Mouse (Mus musculus): ENCODE measurements at regions not wholly inside any gene's neighbourhood (a gene's known extent, or its start where the extent isn't known, plus 50 kb on each side); places are given as distances from the start of the nearest gene placed in this dataset.

GRCm38 (mm10) chr11:31282136-31282535 lies 87.7 kb downstream of the Stc2 start:
- ATAC-seq (replicated peaks; ENCODE audit: low FRiP score, poor library complexity, severe bottlenecking) = no peak

- peak; percentile 74 for ATAC-seq (replicated peaks; ENCODE audit: low FRiP score, poor library complexity, severe bottlenecking)
These were observed 66.2 kb upstream of the Gm17332 start for GRCm38 (mm10) chr11:31248467-31248866.
